Mouse (Mus musculus): ENCODE measurements around the gene Apba2. TPM values are rescaled to one million over a fixed set of nuclear protein-coding genes. Genes with fewer than 3 reads are reported as not detected.

Apba2 gene
- polyA plus RNA-seq, 1 experiment from 2014 or later, result not detected

DNA sequence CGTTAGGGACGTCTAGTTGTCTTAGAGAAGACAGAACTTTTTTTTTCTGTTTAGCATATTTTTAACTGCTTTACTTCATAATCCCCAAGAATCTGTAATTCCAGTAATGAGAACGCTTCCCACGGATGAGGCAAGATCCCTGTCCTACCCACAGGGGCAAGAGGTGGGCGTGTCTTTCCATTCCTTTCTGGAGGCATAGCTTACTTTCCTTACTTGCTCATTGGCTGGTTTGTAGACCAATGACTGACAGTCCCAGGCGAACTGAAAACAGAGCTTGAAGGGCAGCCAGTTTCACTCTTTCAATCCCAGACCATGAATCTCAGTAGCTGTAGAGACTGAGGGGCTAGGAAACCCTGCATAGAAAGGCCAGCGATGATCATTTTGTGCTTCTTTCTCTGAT lies 68.2 kb downstream of the Apba2 start:
- H3K27me3 ChIP-seq, result peaks cover 5% of the 10 kb centered on the region
- no peak for ATAC-seq
- ChIA-PET POLR2A (no interaction called here), CTCF (no interaction called here)
- in situ Hi-C loops (cut with MboI; ENCODE audit: low pct_unique_long_range_greater_than_20kb), result no loop called here
- peak; percentile 20 for DNase-seq (ENCODE audit: low read depth, low spot score)
- no peak for TF ChIP-seq CTCF (IDR thresholded peaks at IDR 0.05)

DNA sequence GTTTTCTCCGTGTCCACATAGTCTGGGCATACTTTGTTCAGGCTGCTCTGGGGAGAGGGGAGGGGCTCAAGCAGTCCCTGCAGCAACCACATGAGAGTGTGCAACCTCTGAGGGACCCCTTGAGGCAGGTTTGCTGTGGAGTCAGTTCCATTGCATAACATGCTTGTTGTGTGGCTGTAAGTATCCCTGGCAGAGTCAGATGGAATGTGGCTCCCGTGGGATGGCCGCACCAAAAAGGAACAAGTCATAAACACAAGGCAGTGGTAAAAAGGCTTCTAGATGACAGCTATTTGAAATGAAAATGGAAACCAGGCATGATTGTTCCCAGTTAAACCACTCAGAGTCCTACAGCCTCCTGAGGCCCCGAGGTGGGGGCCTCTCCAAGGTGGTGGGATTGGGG lies 69.4 kb downstream of the Apba2 start:
- ATAC-seq, result no peak
- DNase-seq (ENCODE audit: low read depth, low spot score), result no peak
- H3K27me3 ChIP-seq, result no peaks in the 10 kb centered on the region
- TF ChIP-seq CTCF (IDR thresholded peaks at IDR 0.05), result no peak
- in situ Hi-C loops (cut with MboI; ENCODE audit: low pct_unique_long_range_greater_than_20kb), result no loop called here
- CTCF ChIA-PET, result no interaction called here
- POLR2A ChIA-PET, result no interaction called here

DNA sequence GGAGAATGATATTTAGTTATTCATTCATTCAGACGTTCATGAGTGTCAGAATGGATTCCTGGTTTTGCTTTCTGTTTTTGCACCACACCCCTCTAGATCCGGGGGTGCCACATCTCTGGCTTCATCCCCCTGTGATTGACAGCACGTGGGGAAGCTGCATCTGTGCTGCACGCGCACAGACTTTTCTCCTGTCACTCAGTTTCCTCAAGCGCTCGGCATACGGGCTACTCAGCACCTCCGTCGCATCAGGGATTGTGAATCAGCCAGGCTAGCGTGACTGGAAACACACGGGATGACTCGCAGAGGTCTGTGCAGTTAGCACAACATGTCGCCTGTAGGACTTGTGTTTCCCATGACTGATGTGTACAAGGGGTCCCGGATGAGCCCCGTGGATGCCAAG lies 72.6 kb downstream of the Apba2 start:
- no peaks in the 10 kb centered on the region for H3K27me3 ChIP-seq
- ATAC-seq (no peak), DNase-seq (ENCODE audit: low read depth, low spot score) (no peak)
- TF ChIP-seq CTCF (IDR thresholded peaks at IDR 0.05), result no peak
- CTCF ChIA-PET, result no interaction called here
- in situ Hi-C loops (cut with MboI; ENCODE audit: low pct_unique_long_range_greater_than_20kb), result no loop called here
- POLR2A ChIA-PET, result interaction anchor here (0.6 kb wide), 1 partner anchor 571 kb away, joined by 3 read pairs; no protein-coding TSS in a partner anchor

DNA sequence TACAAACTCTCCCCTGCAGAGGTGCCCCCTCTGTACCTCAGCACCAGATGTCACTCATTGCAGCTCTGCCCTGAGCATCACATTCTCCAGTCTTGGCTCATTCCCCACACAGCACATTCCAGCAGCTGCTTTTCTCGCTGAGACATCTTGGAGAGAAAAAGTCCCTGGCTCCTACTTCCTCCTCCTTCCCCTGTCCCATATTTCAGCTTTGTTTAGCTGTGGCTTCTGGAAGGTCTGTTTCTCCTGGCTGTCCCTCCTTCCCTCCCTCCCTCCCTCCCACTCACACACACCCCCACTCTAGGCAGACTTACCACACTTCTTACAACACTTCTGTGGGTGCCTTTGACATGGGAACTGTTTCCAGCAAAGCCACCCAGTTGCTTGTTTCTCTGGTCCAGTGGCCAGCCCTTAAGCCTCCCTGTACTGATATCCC lies 75.0 kb downstream of the Apba2 start:
- in situ Hi-C loops (cut with MboI; ENCODE audit: low pct_unique_long_range_greater_than_20kb), result no loop called here
- CTCF ChIA-PET, result no interaction called here
- no peak for DNase-seq (ENCODE audit: low read depth, low spot score)

DNA sequence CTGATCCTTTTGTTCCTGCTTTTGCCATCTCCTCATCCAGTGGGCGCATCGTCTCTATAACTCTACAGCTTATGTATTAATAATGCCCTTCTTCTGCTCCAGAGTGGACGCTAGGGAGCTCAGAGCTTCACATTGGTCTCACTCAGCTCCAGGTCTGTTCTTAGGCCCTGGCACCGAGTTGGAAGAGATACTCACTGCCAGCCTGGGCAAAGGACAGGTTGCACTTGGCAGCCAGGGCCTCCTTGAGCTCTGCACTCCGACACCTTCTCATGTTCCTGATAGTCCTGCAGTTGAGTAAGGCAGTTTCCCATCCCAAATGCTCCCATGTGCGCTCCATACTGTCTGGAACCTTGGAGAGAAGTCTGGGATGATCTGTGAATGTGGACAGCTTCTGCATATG lies 76.7 kb downstream of the Apba2 start:
- ChIA-PET CTCF (no interaction called here), POLR2A (no interaction called here)
- no peak for TF ChIP-seq CTCF (IDR thresholded peaks at IDR 0.05)
- DNase-seq (ENCODE audit: low read depth, low spot score) (no peak), ATAC-seq (no peak)
- H3K27me3 ChIP-seq, result no peaks in the 10 kb centered on the region
- in situ Hi-C loops (cut with MboI; ENCODE audit: low pct_unique_long_range_greater_than_20kb), result no loop called here

More for the DNA sequence above, 75.0 kb downstream of the Apba2 start:
- POLR2A ChIA-PET, result no interaction called here
- TF ChIP-seq CTCF (IDR thresholded peaks at IDR 0.05), result no peak
- H3K27me3 ChIP-seq, result no peaks in the 10 kb centered on the region
- peak; percentile 55 for ATAC-seq

DNA sequence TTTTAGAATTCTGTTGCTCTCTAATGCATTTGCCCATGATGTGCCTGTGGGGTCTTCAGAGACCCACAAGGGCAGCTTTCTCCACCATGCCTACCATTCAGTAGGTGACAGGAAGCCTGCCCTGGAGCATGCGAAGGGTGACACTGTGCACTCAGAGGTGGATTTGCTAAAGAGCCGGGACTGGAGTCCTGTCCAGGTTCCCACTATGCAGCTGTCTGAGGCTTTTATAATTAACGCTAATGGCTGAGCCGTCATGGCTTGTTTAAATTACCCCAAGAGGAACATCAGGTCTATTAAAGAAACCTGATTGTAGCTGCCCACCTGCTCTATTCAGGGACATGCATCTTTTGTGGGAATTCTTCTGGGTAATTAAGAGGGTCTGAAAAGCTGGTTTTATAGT lies 78.4 kb downstream of the Apba2 start:
- DNase-seq (ENCODE audit: low read depth, low spot score) (no peak), ATAC-seq (no peak)
- in situ Hi-C loops (cut with MboI; ENCODE audit: low pct_unique_long_range_greater_than_20kb), result no loop called here
- TF ChIP-seq CTCF (IDR thresholded peaks at IDR 0.05), result no peak
- ChIA-PET CTCF (no interaction called here), POLR2A (no interaction called here)
- no peaks in the 10 kb centered on the region for H3K27me3 ChIP-seq

DNA sequence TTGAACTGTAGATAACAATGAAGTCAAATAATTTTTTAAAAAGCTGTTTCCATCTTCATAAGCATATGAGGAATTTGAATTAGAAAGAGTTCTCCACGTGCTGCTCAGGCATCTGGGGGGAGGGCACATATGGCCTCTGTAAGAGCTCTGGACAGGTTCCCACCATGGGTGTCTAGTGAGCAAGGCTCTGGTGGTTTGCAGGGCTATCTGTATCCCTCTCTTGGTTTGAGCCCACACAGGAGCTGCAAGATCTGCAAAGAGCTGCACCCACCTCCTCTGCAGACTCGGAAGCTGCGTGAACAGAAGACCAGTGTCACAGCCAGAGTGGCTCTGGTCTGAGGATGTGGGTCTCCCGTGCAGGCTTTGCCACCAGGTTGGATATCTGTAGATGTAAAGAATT lies 78.8 kb downstream of the Apba2 start:
- no peak for TF ChIP-seq CTCF (IDR thresholded peaks at IDR 0.05)
- CTCF ChIA-PET, result no interaction called here
- no peaks in the 10 kb centered on the region for H3K27me3 ChIP-seq
- in situ Hi-C loops (cut with MboI; ENCODE audit: low pct_unique_long_range_greater_than_20kb), result no loop called here
- DNase-seq (ENCODE audit: low read depth, low spot score), result no peak
- no peak for ATAC-seq
- POLR2A ChIA-PET, result no interaction called here

DNA sequence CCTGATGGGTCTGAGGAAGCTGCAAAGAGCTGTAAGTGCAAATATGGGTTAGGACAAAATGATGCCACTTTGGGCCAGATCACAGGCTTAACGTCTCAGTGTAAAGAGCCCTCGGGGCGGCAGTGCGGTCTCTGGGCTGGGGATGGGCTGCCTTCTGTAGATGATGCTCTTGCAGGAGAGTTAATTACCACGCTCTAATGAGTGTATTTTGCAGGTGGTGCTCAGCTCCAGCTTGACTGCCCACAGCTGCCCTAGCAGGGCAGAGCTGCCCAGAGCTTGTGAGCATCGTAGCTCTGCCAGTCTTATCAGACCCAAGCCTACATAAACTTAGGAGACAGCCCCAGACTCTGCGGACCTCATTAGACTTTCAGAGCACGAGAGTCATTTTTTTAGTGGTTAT lies 80.9 kb downstream of the Apba2 start:
- POLR2A ChIA-PET, result no interaction called here
- CTCF ChIA-PET, result no interaction called here
- ATAC-seq (no peak), DNase-seq (ENCODE audit: low read depth, low spot score) (no peak)
- H3K27me3 ChIP-seq, result no peaks in the 10 kb centered on the region
- in situ Hi-C loops (cut with MboI; ENCODE audit: low pct_unique_long_range_greater_than_20kb), result no loop called here
- TF ChIP-seq CTCF (IDR thresholded peaks at IDR 0.05), result no peak

DNA sequence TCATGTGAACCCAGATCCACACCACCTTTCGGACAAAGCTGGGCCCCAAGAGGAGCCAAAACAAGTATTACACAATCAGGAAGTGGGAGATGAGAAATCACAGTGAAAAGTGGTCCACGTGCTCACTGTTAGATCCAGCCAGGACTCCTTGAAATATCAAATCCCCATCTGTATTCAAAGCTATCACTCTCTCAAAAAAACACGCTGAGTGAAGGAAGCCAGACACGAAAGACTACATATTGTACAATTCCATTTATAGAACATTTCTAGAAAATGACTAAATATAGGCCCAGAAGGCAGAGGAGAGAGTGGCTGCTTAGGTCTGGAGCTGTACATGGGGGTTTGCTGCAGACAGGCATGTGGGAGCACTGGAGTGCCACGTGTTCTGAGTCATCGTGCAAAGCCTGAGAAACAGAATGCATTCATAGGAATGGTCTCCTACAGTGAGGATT lies 82.2 kb downstream of the Apba2 start:
- no peak for DNase-seq (ENCODE audit: low read depth, low spot score)
- in situ Hi-C loops (cut with MboI; ENCODE audit: low pct_unique_long_range_greater_than_20kb), result no loop called here
- no peak for ATAC-seq
- no peak for TF ChIP-seq CTCF (IDR thresholded peaks at IDR 0.05)
- H3K27me3 ChIP-seq, result no peaks in the 10 kb centered on the region
- ChIA-PET POLR2A (no interaction called here), CTCF (no interaction called here)

DNA sequence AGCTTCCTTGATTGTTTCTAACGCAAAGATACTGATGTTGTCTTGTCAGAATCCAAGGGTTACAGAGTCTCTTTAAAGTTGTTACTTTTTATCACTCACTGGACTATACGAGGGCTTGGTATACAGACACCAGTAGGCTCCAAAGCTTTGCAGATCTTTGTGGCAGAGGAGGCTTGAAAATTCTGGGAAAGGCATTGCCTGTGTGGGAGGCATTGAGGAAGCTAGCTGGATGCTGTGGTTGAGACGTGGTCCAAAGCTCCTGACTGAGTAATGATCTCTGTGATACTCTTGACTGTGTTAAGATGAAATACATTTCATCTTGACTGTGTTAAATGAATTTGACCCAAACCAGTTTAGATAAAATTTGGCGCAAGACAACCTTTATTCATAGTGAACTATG lies 84.6 kb downstream of the Apba2 start:
- POLR2A ChIA-PET, result no interaction called here
- TF ChIP-seq CTCF (IDR thresholded peaks at IDR 0.05), result no peak
- ATAC-seq, result no peak
- DNase-seq (ENCODE audit: low read depth, low spot score), result no peak
- in situ Hi-C loops (cut with MboI; ENCODE audit: low pct_unique_long_range_greater_than_20kb), result no loop called here
- CTCF ChIA-PET, result no interaction called here
- no peaks in the 10 kb centered on the region for H3K27me3 ChIP-seq

DNA sequence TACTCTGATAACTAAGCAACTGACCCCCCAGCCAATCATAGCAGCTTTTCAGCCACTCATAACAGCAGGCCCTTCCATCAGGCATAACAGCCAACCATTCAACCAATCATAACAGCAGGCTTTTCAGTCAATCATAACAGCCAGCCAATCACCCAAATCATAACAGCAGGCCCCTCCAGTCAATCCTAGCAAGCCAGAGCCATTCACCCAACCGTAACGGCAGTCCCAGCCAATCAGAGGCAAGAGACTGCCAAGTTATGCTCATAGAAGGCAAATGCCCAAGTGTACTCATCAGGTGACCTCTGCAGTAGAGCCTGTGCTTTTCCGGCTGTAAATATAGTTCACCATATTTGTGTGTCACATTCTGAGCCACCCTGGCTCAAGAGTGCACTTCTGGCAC lies 85.1 kb downstream of the Apba2 start:
- in situ Hi-C loops (cut with MboI; ENCODE audit: low pct_unique_long_range_greater_than_20kb), result no loop called here
- no peak for DNase-seq (ENCODE audit: low read depth, low spot score)
- ChIA-PET POLR2A (no interaction called here), CTCF (no interaction called here)
- no peak for TF ChIP-seq CTCF (IDR thresholded peaks at IDR 0.05)
- no peak for ATAC-seq
- no peaks in the 10 kb centered on the region for H3K27me3 ChIP-seq

DNA sequence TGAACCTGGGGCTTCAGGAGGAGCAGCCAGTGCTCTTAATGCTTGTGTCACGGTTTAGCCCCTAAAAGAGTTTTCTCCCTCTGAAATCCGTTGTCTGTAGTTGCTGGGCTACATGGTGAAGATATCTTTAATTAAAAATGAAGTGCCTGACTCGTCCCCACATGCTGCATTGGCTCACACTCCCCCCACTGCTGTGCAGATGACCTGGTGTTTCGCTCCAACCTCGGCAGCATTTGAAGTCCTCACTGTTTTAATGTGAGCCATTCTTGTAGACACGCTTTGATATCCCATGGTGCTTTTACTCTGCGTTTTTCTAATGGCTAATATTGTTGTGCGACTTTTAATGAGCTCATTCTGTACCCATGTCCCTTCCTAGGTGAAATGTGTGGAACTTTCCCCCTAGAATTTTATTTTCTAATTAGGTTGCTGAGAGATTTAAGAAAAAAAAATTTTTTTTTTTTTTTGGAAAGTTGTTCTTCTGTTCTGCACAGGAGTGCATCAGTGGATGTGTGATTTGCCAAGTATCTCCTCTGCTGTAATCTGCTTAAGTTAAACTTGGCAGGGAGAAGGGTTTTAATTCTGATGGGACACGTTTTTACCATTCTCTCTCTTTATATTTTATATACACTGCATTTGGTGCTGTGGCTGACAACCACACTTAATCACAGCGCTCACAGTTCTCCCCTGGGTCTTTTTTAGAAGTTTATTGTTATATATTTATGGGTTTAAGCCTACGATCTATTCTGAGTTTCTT lies 87.3 kb downstream of the Apba2 start:
- ChIA-PET CTCF (no interaction called here), POLR2A (no interaction called here)
- ATAC-seq (no peak), DNase-seq (ENCODE audit: low read depth, low spot score) (no peak)
- TF ChIP-seq CTCF (IDR thresholded peaks at IDR 0.05), result no peak
- in situ Hi-C loops (cut with MboI; ENCODE audit: low pct_unique_long_range_greater_than_20kb), result no loop called here
- no peaks in the 10 kb centered on the region for H3K27me3 ChIP-seq

Data from Patski (cell line).